Mouse (Mus musculus): ENCODE results near the gene Ap3b1.

Ap3b1 gene

DNA sequence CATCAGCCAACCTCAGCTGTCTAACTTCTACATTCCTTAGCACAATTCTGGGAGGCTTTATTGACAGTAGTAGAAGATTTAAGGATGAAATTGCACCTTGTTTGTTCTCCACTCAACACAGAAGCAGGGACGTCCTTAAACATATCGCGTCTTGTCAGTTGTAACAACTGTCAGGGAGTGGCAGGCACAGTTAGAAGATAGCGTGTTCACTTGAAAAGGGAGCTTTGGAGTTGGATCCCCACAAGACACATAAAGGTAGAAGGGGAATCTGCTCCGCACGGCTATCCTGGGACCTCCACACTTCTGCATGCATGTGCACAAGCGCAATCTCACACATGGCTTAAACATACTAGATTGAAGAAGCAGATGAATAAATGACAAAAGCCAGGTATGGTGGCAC lies 183.3 kb downstream of the Ap3b1 start:
- DNase-seq = no peak

DNA sequence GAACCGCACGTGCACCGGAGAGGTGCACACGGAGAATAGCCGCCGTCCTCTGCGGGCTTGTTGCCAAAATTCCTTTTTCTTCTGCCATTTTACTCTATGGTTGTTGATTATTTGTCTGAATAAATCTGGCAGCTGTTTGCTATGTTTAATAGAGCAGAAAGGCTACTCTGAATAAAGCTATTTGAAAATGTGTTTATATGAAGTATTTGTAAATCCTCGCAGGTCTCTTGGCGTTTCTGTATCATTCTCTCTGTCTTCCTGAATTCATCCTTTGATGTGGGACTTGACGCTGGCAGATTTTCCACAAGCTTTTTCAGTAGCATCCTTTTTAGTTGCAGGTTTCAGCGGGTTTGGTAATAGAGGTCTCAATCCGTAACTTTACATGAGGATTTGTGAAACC lies 185.5 kb downstream of the Ap3b1 start:
- DNase-seq = no peak

DNA sequence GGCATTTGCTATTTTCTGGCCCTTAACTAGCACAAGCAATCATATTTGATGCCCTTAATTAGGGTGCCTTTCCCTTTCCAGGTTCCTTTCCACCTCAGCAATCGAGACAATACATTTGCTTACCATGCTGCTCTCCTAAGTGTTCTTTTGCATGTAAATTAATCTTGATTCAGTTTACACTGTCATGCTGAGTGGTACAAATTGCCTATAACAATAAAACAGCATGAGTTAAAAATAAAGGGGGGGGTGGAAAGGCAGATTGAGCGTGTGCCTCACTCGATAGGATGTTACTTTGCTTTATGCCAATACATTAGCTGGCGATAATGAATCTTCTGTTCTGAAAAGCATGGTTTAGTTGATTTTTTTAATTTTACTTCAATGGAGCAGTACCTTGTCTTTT lies 187.0 kb downstream of the Ap3b1 start:
- no peak for DNase-seq

DNA sequence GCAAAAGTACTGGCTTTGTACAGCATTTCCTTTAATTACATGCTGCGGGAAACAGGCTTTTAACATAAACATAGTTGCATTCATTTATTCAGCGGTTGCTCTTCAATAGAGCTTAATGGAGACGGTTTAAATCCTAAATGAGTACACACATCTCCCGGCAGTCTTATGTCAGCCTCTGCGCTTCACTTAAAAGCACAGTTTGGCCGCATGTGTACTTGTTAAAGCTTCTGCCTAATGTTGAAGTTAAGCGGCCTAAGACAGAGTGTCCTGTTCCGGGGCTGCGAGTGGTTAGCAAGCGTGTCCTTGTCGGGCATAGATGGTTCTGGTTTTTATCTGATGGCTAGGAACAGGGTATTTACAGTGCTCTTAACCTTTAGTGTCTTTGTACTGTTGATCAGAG lies 187.5 kb downstream of the Ap3b1 start:
- no peak for DNase-seq

DNA sequence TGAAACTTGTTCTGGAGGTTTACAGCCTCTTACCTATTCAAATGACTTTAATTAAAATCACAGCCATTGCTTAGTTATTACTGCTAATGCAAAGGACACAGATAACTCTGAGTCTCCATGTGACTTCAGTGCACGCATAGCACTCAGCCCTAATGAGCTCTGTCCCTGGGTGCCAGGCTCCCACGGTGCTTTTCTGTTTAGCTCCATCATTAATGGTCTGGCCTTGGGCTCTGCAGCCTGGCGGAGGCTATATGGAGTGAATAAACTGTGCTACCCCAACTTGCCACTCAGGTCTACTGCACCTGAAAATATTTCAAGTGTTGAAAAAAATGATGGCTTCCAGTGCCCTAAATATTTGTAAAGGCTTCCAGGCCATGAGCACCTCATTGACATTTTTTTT lies 190.8 kb downstream of the Ap3b1 start:
- DNase-seq = no peak

DNA sequence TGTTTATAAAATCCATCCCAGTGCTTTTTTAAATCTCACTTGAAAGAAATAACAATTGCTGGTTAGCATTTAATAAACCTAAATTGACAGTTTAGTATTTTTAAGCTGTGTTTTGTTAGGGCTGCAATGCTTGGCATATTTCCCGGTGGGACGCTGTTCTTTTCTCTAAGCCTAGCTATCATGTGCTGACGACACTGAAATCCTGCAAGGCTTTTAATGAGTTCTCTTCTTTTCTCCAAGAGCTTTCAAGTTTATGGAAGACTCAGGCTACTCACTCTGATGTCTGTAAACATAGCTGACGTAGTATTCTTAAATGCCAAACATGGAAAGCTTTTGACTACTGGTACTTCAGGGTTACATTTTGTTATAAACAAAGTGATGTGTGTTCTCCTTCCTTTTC lies 191.3 kb downstream of the Ap3b1 start:
- DNase-seq = no peak

DNA sequence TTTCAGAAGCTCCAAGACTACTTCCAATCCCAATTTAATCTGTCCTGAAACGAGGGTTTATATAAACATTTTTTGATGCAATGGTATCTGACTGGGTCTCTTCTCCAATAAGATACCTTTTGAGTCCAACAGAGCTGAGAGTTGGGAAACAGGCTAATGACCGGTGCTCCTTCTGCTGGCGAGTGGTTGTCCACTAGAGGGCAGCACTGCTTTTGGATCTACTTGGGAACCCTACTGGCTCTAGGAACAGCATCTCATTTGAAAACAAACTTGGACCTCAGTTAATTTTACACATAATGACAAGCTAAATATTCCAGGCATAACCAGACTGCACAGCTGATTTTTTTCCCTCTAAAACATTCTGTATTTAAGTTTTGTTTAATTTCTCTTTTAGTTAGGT lies 201.3 kb downstream of the Ap3b1 start:
- peak; percentile 64 to 74 for DNase-seq

DNA sequence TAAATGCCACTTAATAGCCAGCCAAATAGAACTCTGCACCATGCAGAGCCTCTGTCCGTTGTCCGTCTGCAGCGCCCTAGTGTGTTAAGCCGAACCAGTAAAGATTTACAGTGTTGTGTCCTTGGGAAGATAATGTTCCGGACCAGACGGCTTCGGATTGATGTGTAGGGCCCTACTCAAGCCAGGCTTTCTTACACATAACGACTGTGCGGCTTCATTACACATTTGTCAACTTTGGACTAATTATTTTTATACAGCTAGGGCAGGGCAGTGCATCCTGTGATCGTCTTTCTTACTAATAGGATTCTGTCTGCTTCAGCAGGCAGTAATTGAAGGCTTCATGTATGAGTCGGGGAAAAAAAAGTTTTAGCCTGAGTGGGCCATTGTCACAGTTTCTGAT lies 202.1 kb downstream of the Ap3b1 start:
- DNase-seq = no peak

DNA sequence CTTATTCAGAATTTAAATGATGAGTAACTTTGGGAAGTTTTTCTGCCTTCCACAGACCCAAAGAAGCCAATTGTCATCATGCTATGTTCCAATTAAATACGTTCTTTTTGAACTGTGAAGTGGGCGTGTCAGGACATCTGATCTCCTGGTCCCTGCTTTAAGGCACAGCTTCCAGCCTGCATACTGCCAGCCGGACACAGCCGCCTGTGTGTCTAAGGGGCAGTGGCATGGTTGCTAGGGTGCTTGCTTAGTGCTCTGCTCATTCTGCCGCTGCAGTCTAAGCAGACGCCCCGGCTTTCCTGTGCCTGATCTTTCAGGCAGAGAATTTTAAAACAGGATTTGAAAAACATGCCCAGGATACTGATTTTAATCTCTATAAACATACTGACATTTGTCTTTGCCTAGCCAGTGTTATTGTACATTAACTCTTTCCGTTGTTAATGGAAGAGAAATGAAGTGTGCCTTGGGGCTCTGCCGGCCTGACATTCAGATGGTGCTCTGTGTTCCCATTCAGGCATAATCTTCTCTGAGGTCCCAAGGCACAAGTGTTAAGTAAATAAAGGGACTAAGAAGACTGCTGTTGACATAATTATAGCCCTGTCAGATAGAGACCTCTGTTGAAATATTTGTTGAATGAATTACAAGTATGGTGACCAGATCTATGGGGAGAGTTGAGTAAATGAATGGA lies 204.0 kb downstream of the Ap3b1 start:
- DNase-seq = peak; percentile 9 to 38

DNA sequence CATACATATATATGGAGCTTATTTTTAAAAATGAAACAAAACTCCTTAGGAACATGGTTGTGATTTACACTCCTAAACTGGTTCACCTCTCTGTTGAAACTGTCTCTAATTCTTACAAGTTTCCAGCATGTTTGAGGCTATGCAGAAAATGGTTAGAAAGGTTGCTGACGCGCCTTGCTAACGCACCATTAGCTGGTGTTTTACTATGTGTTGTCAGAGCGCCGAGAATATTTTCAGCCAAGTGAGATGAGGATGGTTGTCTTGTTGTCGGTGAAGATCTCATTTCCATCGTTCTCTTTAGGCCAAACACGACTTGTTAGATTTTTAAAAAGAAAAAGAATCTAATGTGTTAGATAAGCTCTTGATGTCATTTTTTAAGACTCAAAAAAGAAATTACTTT lies 205.1 kb downstream of the Ap3b1 start:
- DNase-seq = no peak

DNA sequence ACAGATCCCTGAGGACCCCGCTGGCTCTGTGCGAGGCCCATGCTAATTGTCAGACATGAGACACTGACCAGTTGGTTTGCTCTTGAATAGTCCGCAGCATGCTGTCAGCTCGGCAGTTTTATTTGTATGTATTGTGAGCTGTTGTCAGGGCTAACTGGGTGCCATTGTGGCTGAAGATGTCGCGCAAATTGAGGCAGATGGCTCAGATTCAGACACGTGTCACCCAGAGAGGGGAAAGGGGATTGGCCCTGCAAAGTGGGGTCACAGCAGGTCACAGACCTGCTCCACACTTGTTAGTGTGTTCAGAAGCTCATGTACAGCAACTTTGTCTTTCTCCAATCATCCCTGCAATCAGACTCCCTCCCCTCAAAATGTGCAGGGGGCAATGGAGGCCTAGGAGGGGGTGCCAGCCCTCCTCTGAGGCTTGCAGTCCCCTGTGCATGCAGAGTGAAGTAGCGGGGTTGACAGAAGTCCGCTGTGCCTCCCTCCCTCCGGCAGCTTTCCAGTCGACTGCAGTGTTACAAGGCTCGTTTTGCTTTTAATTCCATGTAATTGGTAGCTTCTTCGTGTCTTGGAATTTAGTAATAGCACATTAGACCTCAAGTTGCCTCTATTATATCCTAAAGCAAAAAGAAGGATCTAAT lies 205.7 kb downstream of the Ap3b1 start:
- DNase-seq = no peak

DNA sequence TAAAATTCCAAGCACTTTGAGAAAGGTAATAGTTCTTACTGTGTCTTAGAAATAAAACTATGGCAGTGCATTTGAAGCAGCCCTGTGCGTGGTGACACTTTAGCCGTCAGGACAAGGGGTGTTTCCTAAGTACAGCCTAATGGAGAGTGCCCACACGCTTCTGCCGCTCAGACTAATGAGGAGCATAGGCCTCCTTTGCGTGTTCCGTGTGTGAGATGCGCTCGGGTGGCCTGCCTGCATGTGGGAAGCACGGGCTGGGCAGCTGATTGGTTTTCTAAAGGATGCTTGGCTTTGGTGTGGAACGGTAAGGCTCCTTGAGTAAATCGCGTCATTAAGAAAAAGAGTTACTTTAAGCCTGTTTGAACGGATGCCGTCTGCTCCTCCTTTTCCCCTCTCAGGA lies 206.4 kb downstream of the Ap3b1 start:
- no peak for DNase-seq

DNA sequence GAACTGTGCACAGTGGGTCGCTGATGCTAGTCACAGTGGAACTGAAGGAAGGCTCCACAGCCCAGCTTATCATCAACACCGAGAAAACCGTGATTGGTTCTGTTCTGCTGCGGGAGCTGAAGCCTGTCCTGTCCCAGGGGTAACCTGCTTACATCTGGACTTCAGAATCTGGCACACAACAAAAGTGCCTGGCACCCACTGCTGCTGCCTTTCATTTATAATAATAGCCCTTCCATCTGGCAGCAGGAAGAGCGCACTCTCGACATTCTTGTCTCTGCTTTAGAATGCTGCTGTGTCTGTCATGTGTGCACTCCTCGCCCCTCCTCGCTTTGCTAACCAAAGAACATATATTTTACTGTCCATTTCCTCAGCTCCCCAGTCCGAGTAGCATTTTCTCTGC lies 206.9 kb downstream of the Ap3b1 start:
- DNase-seq = no peak

DNA sequence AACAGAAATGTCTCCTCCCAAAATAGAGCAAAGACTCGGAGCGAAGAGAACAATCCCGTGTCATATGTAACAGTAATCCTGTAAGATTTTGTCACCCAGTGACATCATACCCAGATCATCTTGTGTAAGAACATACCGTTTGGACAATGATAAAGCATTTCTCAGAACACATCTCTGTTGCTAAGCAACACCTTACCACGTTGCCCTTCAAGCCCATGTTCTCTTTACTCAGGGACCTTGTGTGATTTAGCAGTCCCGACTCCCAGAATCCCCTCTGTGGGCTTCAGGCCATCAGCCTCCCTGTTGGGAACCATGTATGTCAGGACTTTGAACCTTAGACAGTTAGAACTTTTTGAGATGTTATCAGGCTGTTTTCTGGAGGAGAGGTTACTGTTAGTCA lies 209.0 kb downstream of the Ap3b1 start:
- DNase-seq = no peak

DNA sequence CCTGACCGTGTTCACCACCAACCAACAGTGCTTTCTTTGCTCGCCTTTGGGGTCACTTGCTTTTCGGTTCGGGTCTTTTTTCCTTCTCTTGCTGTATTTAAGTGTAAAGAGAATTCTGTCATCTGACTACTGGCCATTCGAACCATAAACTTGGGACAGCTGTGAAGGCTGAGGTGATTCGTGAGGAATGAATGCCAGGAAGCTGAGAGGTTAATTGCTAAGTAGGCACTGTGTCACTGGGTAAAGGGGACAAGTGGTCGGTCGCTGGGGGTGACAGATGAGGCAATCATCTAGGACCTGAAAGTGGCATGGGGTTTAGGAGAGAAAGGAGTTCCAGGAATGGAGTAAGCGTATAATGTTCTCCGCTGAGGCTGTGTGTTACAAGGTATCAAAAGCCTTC lies 212.2 kb downstream of the Ap3b1 start:
- no peak for DNase-seq

DNA sequence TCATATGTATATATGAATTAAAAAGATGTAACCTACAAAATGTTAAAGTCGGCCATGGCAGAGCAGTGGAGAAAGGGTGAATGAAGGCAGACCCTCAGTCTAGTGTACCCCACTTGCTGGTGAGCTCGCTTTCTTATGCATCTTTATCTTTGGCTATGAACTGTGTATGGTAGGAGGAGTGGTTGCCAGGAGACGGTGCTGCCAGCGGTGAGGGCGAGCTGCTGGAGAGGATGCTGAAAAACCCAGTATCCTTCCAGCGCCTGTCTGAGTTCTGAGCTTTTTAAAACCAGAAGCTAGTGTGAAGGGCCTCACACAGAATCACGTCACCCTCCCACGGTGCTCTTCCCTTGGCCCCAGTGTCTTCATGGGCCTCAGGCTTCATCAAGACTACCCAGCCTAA lies 214.6 kb downstream of the Ap3b1 start:
- no peak for DNase-seq

DNA sequence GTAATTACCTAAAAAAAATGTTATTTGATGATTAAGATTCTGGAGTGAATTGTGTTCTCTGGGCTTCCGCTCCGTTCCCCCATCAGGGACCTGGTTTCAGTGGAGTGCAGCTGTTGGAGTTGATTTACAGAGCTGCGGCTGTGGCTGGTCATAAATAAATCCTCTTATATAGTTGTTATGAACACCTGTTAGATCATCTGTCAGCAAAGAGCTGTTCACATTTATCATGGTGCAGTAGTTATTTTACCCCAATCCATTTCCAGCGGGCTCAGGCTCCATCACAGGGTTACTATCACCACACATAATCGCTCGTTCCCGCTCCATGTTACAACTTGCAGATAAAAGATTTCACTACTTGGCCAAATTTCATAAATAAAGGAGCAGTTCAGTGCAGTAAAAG lies 215.1 kb downstream of the Ap3b1 start:
- no peak for DNase-seq

DNA sequence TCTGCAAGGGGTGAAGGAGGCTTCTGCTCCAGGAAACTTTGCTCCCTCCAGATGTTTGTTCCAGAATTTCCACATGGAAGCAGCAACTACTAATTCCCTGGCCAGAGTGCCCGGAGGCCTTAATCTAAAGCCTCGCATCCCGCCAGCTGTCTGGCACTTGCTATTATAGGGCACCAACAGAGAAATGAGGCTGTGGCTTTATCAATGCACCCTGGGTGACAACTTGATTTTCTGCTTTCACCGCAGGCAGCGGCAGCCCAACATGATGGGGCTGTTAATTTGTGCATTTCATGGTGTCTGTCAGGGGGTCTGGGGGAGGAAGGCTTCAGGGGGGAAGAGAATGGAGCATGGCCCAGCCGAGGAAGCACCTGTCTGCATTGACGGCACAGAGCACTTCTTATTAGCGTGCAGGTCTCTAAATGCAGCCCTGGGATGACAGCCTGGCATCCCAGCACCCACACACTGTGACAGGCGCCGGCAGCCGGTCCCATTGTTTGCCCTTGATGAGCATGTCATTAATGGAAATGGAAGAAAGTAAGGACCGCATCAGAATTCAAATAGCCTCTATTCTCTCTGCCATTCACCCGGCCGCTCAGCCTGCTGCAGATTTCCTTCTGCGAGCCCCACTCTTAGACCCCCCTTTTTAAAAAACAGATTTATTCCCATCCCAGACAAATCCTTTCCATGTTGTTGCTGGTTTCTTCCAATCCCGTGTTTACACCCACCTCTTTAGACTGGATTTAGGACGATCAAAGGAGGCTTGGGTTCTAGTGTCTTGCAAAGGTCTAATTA lies 217.0 kb downstream of the Ap3b1 start:
- DNase-seq = no peak

DNA sequence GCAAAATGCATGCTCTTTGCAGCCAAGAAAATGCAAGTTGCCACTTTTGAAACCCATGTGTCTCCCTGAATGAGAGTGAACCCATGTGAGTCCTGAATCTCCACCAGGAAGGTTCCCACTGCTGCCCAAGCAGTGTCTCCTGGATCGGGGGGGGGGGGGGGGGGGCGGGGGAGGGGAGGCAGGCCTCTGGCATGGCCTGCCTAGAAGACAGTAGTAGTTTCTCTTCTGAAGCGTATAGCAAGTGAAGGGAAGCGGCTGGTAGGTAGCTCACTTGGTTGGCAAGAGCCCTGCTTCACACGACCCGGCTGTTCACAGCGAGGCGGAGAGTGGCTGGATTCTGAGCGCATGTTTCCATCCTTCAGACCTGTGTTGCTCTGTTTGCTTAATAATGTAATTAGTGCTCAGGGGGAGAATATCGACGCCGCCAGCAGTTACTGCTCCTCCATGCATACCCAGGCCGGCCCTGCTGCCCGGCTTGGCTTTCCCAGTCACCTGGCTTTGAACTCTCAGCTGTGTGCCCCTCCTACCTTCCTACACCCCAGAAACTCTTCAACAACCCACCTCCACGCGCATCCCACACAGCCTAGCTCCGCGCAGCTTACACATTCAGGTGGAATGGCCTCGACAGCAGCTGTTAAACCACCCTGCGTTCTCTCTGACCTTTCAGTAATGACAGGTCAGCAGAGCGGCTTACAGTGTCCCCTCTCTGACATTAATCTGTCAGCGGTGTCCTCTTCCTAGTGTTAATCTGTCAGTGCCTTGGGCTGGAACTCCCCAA lies 217.8 kb downstream of the Ap3b1 start:
- no peak for DNase-seq

DNA sequence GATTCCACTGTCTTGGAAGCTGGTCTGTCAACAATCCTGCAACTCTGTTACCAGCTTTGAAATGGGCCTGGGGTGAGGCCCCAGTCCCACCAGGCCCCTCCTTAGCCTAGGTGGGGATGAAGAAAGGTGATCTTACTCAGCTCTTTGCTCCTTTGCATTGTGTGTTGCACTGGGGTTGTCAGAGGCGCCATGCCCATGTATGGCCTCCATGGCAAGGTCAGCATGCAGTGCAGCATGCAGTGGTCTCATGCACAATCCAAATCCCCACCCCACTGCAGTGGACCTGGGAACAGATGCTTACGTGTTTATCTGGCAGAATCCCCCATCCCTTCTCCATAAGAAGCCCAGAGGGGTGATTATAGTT lies 218.4 kb downstream of the Ap3b1 start:
- no peak for DNase-seq

DNA sequence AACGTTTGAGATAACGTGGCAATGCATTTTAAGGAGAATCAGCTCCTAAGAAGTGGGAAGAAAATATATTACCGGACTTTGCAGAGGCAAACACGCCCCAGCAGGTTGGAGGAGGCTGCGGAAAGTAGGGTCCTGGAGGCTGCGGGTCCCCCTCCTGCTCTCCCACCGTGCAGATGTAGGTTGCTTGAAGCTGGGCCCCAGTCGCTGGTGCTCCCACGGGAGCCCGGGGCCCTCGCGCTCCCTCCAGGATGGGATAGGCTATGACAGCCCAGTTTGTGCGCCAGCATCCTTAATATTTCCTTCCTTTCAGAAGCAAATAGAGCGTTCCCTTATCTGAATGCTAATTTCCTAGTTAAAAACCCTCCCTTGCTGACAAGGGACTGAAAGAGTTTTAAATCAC lies 236.5 kb downstream of the Ap3b1 start:
- DNase-seq = no peak

DNA sequence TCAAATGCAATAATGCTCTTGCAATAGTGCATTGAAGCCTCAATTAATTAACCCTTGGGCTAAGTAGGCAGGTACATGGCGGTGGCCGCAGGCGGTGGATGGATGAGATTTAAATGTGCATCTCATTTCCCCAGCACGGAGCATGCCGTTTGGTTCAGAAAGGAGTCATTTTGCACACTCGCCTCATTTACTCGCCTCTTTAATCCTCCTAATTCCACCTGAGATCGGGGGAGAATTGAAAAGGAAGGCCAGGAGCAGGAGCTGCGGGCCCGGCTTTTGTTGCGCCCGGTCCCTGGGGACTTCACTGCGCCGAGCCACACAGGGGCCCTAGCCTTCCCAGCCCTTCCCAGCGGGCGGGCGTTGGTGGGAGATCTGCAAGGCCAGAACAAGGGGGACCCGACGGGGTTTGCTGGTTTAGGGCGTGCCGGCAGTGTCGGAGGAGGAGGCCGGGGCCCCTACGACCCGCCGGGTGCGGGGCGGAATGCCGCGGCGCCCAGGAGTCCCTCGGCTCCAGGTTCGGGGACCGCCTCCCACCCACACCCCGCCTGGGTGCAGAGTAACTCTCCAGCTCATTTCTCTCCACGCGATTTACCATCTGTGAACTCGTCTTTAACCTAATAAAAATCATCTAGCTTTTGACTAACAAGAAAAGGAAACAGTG lies 237.1 kb downstream of the Ap3b1 start:
- DNase-seq = no peak

Measured in lung, adult 18-20 months (tissue).